Mouse (Mus musculus) kidney, adult 2 months (tissue): Measurements from ENCODE around the gene Homer3. TPM values are rescaled to one million over a fixed set of nuclear protein-coding genes. Genes with fewer than 3 reads are reported as not detected.

Source experiments
- DNase-seq: peaks from one replicate; pipeline ENCODE4 v3.0.0; 2021
- H3K27ac ChIP-seq: fragments of 200-500 bp; 2 replicates; pipeline ENCODE4 v1.5.1; 2012; ENCODE audit warnings: low read depth, low read length, control low read depth, inconsistent platforms; ENCODE audit not compliant: insufficient read depth
- H3K27me3 ChIP-seq: fragments of 200-500 bp; replicated peaks from 2 replicates; pipeline ENCODE4 v1.6.1; 2012; ENCODE audit warnings: mild to moderate bottlenecking, moderate library complexity, low read length, inconsistent platforms; ENCODE audit not compliant: control insufficient read depth, insufficient read depth
- H3K36me3 ChIP-seq: fragments of 200-500 bp; 2 replicates; pipeline ENCODE4 v1.6.1; 2012; ENCODE audit warnings: mild to moderate bottlenecking, moderate library complexity, low read length, inconsistent platforms; ENCODE audit not compliant: control insufficient read depth, insufficient read depth
- H3K4me1 ChIP-seq: fragments of 200-500 bp; 2 replicates; pipeline ENCODE4 v1.6.1; 2011; ENCODE audit warnings: low read length; ENCODE audit not compliant: control insufficient read depth, insufficient read depth
- H3K4me3 ChIP-seq: fragments of 200-500 bp; 2 replicates; pipeline ENCODE4 v1.5.1; 2011; ENCODE audit warnings: mild to moderate bottlenecking, low read depth, low read length, control low read depth; ENCODE audit not compliant: insufficient read depth
- CTCF ChIP-seq: fragments of 200-500 bp; conservative IDR thresholded peaks from 2 replicates; pipeline ENCODE4 v1.5.1; 2011; ENCODE audit warnings: low read depth, mild to moderate bottlenecking, control low read depth, low read length, moderate library complexity, mixed read lengths; ENCODE audit not compliant: insufficient read depth, insufficient read length
- POLR2A ChIP-seq: fragments of 200-500 bp; IDR thresholded peaks from one replicate; pipeline ENCODE4 v1.6.1; 2011; ENCODE audit warnings: low read depth, low read length, control low read depth
- WGBS: fragments of 180-500 bp; shearing (Covaris S2); methylation state at CpG from one replicate; pipeline ENCODE4 v1.1.7; 2018; 5-methylcytosine and 5-hydroxymethylcytosine counted together
- polyA plus RNA-seq: library from polyadenylated mRNA; depleted of rRNA; stranded (reverse); fragments of >200 nt; gene quantifications from 2 replicates; pipeline ENCODE4 v1.2.3, GENCODE M21; 2012

The Homer3 gene
- polyA plus RNA-seq, 1 experiment = 22.4 TPM

- 94% methylated on average over 3 of the region's 3 CpGs for WGBS
- Histone ChIP-seq H3K36me3 (peaks cover 4% of the 10 kb centered on the region), H3K4me3 (no peak overlapping the region)
Observed at GRCm38 (mm10) chr8:70247841-70248240, 34.8 kb upstream of the Homer3 start.

GRCm38 (mm10) chr8:70254628-70255027 lies 28.0 kb upstream of the Homer3 start:
- Histone ChIP-seq H3K36me3 (peaks cover 2% of the 10 kb centered on the region), H3K4me3 (no peak overlapping the region), H3K27ac (no peak overlapping the region), H3K4me1 (no peaks in the 10 kb centered on the region), H3K27me3 (no peaks in the 10 kb centered on the region)
- no peak for DNase-seq
- WGBS = 66% methylated on average over 1 of the region's 1 CpGs
- no peak for TF ChIP-seq POLR2A
- TF ChIP-seq CTCF = no peak

More at GRCm38 (mm10) chr8:70247841-70248240, 34.8 kb upstream of the Homer3 start:
- TF ChIP-seq CTCF (no peak), POLR2A (no peak)
- H3K4me1 ChIP-seq = no peaks in the 10 kb centered on the region
- H3K27me3 ChIP-seq = no peaks in the 10 kb centered on the region
- no peak for DNase-seq
- no peak overlapping the region for H3K27ac ChIP-seq

GRCm38 (mm10) chr8:70257456-70257855 lies 25.2 kb upstream of the Homer3 start:
- WGBS = 53% methylated on average over 3 of the region's 3 CpGs
- no peak for DNase-seq
- H3K27me3 ChIP-seq = no peaks in the 10 kb centered on the region
- H3K4me1 ChIP-seq = no peaks in the 10 kb centered on the region
- no peak overlapping the region for H3K4me3 ChIP-seq
- no peaks in the 10 kb centered on the region; the same call in 1 of the 2 replicates for H3K36me3 ChIP-seq
- H3K27ac ChIP-seq = no peak overlapping the region
- TF ChIP-seq CTCF (no peak), POLR2A (no peak)

- H3K4me1 ChIP-seq = no peaks in the 10 kb centered on the region
- H3K36me3 ChIP-seq = no peaks in the 10 kb centered on the region; the same call in 1 of the 2 replicates
- no peak overlapping the region for H3K4me3 ChIP-seq
- DNase-seq = no peak
- no peak overlapping the region for H3K27ac ChIP-seq
- WGBS = 88% methylated on average over 5 of the region's 5 CpGs
- no peaks in the 10 kb centered on the region for H3K27me3 ChIP-seq
- TF ChIP-seq CTCF = no peak
- TF ChIP-seq POLR2A = no peak
Observed at GRCm38 (mm10) chr8:70258600-70258999, 24.0 kb upstream of the Homer3 start.

GRCm38 (mm10) chr8:70259043-70259442 lies 23.6 kb upstream of the Homer3 start:
- Histone ChIP-seq H3K36me3 (no peaks in the 10 kb centered on the region; the same call in 1 of the 2 replicates), H3K27ac (no peak overlapping the region), H3K27me3 (no peaks in the 10 kb centered on the region), H3K4me3 (no peak overlapping the region), H3K4me1 (no peaks in the 10 kb centered on the region)
- 79% methylated on average over 2 of the region's 2 CpGs for WGBS
- no peak for DNase-seq
- TF ChIP-seq POLR2A = no peak
- no peak for TF ChIP-seq CTCF

- TF ChIP-seq CTCF = no peak
- no peak for TF ChIP-seq POLR2A
- no peaks in the 10 kb centered on the region for H3K27me3 ChIP-seq
- WGBS = 89% methylated on average over 3 of the region's 3 CpGs
Observed at GRCm38 (mm10) chr8:70267674-70268073, 15.0 kb upstream of the Homer3 start.

GRCm38 (mm10) chr8:70268311-70268710 lies 14.3 kb upstream of the Homer3 start:
- H3K27ac ChIP-seq = no peak overlapping the region
- peaks cover 8% of the 10 kb centered on the region; the same call in 1 of the 2 replicates for H3K4me1 ChIP-seq
- DNase-seq = no peak
- TF ChIP-seq CTCF (no peak), POLR2A (no peak)
- 74% methylated on average over 5 of the region's 5 CpGs for WGBS
- no peaks in the 10 kb centered on the region for H3K36me3 ChIP-seq
- H3K4me3 ChIP-seq = no peak overlapping the region
- H3K27me3 ChIP-seq = no peaks in the 10 kb centered on the region

More at GRCm38 (mm10) chr8:70267674-70268073, 15.0 kb upstream of the Homer3 start:
- H3K4me1 ChIP-seq = peaks cover 1% of the 10 kb centered on the region; the same call in 1 of the 2 replicates
- no peaks in the 10 kb centered on the region for H3K36me3 ChIP-seq
- H3K4me3 ChIP-seq = no peak overlapping the region
- no peak for DNase-seq
- H3K27ac ChIP-seq = no peak overlapping the region
